Mouse (Mus musculus): ENCODE data around the gene Sgpl1.

DNA sequence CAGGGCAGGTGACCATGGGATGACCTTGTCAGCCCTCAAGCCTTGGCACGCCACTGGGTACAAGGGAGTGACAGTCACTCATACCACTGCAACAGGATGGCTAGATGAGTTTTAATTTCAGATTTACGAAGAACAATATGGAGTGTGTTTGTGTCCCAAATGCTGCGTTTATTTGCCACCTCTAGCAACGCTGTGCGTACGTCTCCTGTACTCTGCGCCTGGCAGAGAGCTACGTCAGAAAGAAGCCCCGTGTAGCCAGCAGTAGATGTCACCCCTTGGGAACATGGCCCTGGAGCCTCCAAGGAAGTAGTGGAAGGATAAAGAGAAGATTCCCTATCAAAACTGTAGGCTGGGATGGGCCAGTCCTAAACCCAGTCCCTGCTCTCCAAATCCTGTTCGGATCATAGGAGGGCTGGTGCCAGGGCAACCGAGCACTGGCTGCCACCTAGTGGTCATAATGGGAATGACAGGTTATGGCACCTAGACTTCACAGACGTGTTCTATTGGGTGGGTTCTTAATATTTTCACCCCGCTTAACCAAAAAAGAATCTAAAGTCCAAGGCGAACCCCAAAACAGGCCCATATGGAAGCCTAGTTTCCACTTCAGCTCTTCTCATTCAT is 95.4 kb downstream of the Sgpl1 start:
- TF ChIP-seq POLR2A (IDR thresholded peaks at IDR 0.05; ENCODE audit: extremely low read depth, insufficient read depth, low read length): no peak
- TF ChIP-seq CTCF (IDR thresholded peaks at IDR 0.05; ENCODE audit: low read depth, low read length): peak; percentile 95

All from liver, adult 2 months (tissue).